Mouse (Mus musculus) neural tube, embryonic 13.5 days (tissue): ENCODE measurements at regions not wholly inside any gene's neighbourhood (a gene's known extent, or its start where the extent isn't known, plus 50 kb on each side); places are given as distances from the start of the nearest gene placed in this dataset.
"Not testable (repeated sequence)": the region's sequence is repeated elsewhere in the genome, so short reads cannot be mapped to it uniquely, and the experiment has no call there.

Source experiments
- ATAC-seq: fragments of 200-750 bp; cut with Nextera tagmentation; 2 replicates; pipeline ENCODE4 v1.8.0; 2017; ENCODE audit warnings: low read depth, mild to moderate bottlenecking, moderate TSS enrichment, moderate library complexity
- H3K27ac ChIP-seq: fragments of 300-500 bp; sonication (generic); replicated peaks from 2 replicates; pipeline ENCODE4 v1.5.1; 2015; ENCODE audit warnings: moderate library complexity, mild to moderate bottlenecking, inconsistent platforms
- H3K27me3 ChIP-seq: fragments of 300-500 bp; sonication (generic); 2 replicates; pipeline ENCODE4 v1.6.1; 2015; ENCODE audit warnings: mild to moderate bottlenecking, inconsistent platforms
- H3K36me3 ChIP-seq: fragments of 300-500 bp; sonication (generic); 2 replicates; pipeline ENCODE4 v1.6.1; 2015; ENCODE audit warnings: mild to moderate bottlenecking, inconsistent platforms
- H3K4me1 ChIP-seq: fragments of 300-500 bp; sonication (generic); replicated peaks from 2 replicates; pipeline ENCODE4 v1.6.1; 2015; ENCODE audit warnings: inconsistent platforms
- H3K4me2 ChIP-seq: fragments of 300-500 bp; sonication (generic); 2 replicates; pipeline ENCODE4 v1.6.1; 2015; ENCODE audit warnings: inconsistent platforms, mild to moderate bottlenecking, moderate library complexity
- H3K4me3 ChIP-seq: fragments of 300-500 bp; sonication (generic); 2 replicates; pipeline ENCODE4 v1.5.1; 2015; ENCODE audit warnings: mild to moderate bottlenecking, inconsistent platforms
- H3K9ac ChIP-seq: fragments of 300-500 bp; sonication (generic); 2 replicates; pipeline ENCODE4 v1.6.1; 2015; ENCODE audit warnings: moderate library complexity, mild to moderate bottlenecking, inconsistent platforms
- H3K9me3 ChIP-seq: fragments of 300-500 bp; sonication (generic); 2 replicates; pipeline ENCODE4 v1.6.1; 2016; ENCODE audit warnings: inconsistent platforms
- WGBS: fragments of 180-500 bp; shearing (Covaris S2); methylation state at CpG from one replicate; pipeline ENCODE4 v1.1.7; 2015; 5-methylcytosine and 5-hydroxymethylcytosine counted together

GRCm38 (mm10) chr13:4858341-4858740, 249.4 kb upstream of the Akr1e1 start:
- Histone ChIP-seq H3K36me3 (no peaks in the 10 kb centered on the region), H3K9me3 (no peaks in the 10 kb centered on the region), H3K4me3 (no peak overlapping the region), H3K27ac (no peak overlapping the region), H3K4me1 (no peaks in the 10 kb centered on the region), H3K27me3 (no peaks in the 10 kb centered on the region), H3K4me2 (no peak overlapping the region), H3K9ac (no peak overlapping the region)
- ATAC-seq, result no peak
- 70% methylated on average over 1 of the region's 1 CpGs for WGBS

GRCm38 (mm10) chr13:4839481-4839880, 230.5 kb upstream of the Akr1e1 start:
- not testable (repeated sequence) for H3K27ac ChIP-seq, H3K4me1 ChIP-seq, H3K4me2 ChIP-seq, H3K36me3 ChIP-seq, ATAC-seq, H3K27me3 ChIP-seq, H3K9me3 ChIP-seq, H3K9ac ChIP-seq, H3K4me3 ChIP-seq
- 81% methylated on average over 2 of the region's 2 CpGs for WGBS

GRCm38 (mm10) chr13:4826756-4827155, 217.8 kb upstream of the Akr1e1 start:
- Histone ChIP-seq H3K9me3 (no peaks in the 10 kb centered on the region), H3K4me3 (no peak overlapping the region), H3K9ac (no peak overlapping the region), H3K27me3 (no peaks in the 10 kb centered on the region), H3K36me3 (no peaks in the 10 kb centered on the region), H3K4me2 (no peak overlapping the region), H3K4me1 (no peaks in the 10 kb centered on the region), H3K27ac (no peak overlapping the region)
- no peak for ATAC-seq
- WGBS, result 87% methylated on average over 3 of the region's 3 CpGs

DNA sequence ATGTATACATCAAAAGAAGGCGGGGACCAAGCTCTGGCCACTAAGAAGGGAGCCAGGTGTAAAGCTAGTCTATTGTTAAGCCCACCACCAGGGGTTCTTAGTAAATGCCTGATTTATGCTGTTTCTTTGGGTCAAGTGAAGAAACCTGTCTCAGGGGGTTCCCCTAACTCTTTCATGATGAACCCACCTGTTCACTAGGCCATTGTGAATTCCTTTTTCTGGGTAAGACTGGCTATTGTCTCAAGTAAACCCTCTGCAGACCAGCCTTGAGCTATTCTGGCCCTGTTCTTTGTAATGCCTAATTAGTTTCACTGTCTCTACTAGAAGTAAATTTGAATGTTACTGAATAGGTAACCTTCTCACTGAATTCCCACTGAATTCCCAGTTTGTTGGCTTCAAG, 216.8 kb upstream of the Akr1e1 start:
- not testable (repeated sequence) for H3K27me3 ChIP-seq, H3K4me2 ChIP-seq, H3K27ac ChIP-seq, H3K36me3 ChIP-seq, H3K9ac ChIP-seq, H3K4me3 ChIP-seq, ATAC-seq, H3K9me3 ChIP-seq, H3K4me1 ChIP-seq
- 95% methylated on average over 1 of the region's 1 CpGs for WGBS

GRCm38 (mm10) chr13:4806876-4807275, 197.9 kb upstream of the Akr1e1 start:
- H3K4me1 ChIP-seq, result no peaks in the 10 kb centered on the region
- H3K9ac ChIP-seq, result no peak overlapping the region
- no peaks in the 10 kb centered on the region for H3K36me3 ChIP-seq
- WGBS, result 95% methylated on average over 2 of the region's 2 CpGs
- no peak overlapping the region for H3K4me3 ChIP-seq
- H3K9me3 ChIP-seq, result no peaks in the 10 kb centered on the region
- no peak overlapping the region for H3K4me2 ChIP-seq
- no peak for ATAC-seq
- H3K27ac ChIP-seq, result no peak overlapping the region
- H3K27me3 ChIP-seq, result no peaks in the 10 kb centered on the region

DNA sequence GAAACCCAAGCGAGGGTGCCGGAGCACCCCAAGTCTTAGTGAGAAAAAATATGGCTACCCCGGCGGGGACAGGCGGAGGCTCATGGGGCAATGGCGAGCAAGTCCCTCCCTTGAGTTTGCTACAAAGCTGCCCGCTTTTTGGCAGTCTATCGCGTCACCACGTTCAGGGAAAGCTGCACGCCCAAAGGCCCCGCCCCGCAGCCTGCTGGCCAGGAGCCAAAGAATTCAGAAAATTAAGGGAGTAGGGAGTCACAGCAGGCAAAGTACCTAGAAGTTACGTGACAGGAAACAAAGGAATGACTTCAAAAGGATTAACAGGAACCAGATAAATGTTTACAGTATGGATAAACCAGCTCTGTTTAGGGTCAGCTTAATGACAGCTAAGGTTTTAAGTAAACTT, 191.7 kb upstream of the Akr1e1 start:
- Histone ChIP-seq H3K27ac (no peak overlapping the region), H3K9ac (no peak overlapping the region), H3K27me3 (no peaks in the 10 kb centered on the region), H3K4me2 (no peak overlapping the region), H3K36me3 (no peaks in the 10 kb centered on the region), H3K9me3 (peaks cover 13% of the 10 kb centered on the region; the same call in 1 of the 2 replicates), H3K4me1 (no peaks in the 10 kb centered on the region), H3K4me3 (no peak overlapping the region)
- ATAC-seq, result no peak
- 92% methylated on average over 14 of the region's 14 CpGs for WGBS

DNA sequence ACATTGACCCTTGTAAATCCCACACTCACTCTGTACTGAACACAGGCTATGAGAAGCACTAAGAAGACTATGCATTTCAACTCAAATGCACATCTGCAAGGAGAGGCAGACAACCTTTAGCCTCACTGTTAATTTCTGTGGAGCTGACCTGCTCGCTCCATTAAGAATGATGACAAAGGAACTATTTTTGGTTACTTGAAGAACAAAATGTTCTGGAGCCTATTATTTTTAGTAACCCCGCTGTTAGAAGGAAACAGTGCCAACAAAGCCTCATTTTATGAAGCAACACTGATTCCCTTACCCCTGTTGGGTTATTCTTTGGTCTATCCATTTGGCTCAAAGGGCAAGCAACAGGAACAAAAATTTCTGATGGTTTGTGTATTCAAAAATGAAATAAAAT, 182.2 kb upstream of the Akr1e1 start:
- H3K4me2 ChIP-seq, result no peak overlapping the region
- H3K9me3 ChIP-seq, result 0 out of 2 replicates have a peak, but pooled peaks cover 3% of the 10 kb centered on the region
- H3K4me3 ChIP-seq, result no peak overlapping the region
- H3K27me3 ChIP-seq, result no peaks in the 10 kb centered on the region
- no peaks in the 10 kb centered on the region for H3K36me3 ChIP-seq
- no peak overlapping the region for H3K27ac ChIP-seq
- H3K9ac ChIP-seq, result no peak overlapping the region
- WGBS, result 80% methylated on average over 2 of the region's 2 CpGs
- H3K4me1 ChIP-seq, result no peaks in the 10 kb centered on the region
- no peak for ATAC-seq

- no peaks in the 10 kb centered on the region for H3K9me3 ChIP-seq
- H3K4me1 ChIP-seq, result no peaks in the 10 kb centered on the region
- no peak overlapping the region for H3K4me2 ChIP-seq
- WGBS, result 81% methylated on average over 2 of the region's 2 CpGs
- no peak overlapping the region for H3K9ac ChIP-seq
- no peak overlapping the region for H3K27ac ChIP-seq
- ATAC-seq, result no peak
- no peaks in the 10 kb centered on the region for H3K36me3 ChIP-seq
- H3K4me3 ChIP-seq, result no peak overlapping the region
- no peaks in the 10 kb centered on the region for H3K27me3 ChIP-seq
These were observed 181.4 kb upstream of the Akr1e1 start for GRCm38 (mm10) chr13:4790414-4790813.

DNA sequence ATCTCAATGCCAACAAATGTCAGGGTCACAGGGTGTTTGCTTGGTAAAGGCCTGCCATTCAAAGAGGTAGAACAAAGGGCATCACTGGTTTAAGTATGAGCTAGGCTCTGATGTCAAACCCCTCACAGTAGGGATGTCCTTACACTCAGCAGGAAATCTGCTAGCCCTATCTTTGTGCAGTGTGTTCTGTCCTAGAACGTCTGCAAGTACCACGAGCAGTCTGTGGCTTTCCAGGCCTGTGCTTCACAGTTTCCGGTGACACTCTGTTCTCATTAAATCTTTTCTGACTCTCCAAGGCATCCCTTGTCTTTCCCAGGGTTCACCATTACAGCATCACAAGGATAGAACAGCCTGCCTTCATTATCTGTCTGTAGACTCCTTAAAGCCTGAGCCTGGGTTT, 174.3 kb upstream of the Akr1e1 start:
- Histone ChIP-seq H3K9ac (no peak overlapping the region), H3K4me1 (no peaks in the 10 kb centered on the region), H3K36me3 (no peaks in the 10 kb centered on the region), H3K27ac (no peak overlapping the region), H3K9me3 (no peaks in the 10 kb centered on the region), H3K27me3 (no peaks in the 10 kb centered on the region), H3K4me3 (no peak overlapping the region), H3K4me2 (no peak overlapping the region)
- no peak for ATAC-seq
- whole genome bisulfite sequencing, result 54% methylated on average over 3 of the region's 3 CpGs

GRCm38 (mm10) chr13:4778264-4778823, 169.4 kb upstream of the Akr1e1 start:
- not testable (repeated sequence) for H3K9ac ChIP-seq, H3K36me3 ChIP-seq, H3K4me2 ChIP-seq, ATAC-seq, H3K27me3 ChIP-seq, H3K4me1 ChIP-seq, H3K4me3 ChIP-seq, H3K27ac ChIP-seq, H3K9me3 ChIP-seq
- 79% methylated on average over 3 of the region's 3 CpGs for WGBS

DNA sequence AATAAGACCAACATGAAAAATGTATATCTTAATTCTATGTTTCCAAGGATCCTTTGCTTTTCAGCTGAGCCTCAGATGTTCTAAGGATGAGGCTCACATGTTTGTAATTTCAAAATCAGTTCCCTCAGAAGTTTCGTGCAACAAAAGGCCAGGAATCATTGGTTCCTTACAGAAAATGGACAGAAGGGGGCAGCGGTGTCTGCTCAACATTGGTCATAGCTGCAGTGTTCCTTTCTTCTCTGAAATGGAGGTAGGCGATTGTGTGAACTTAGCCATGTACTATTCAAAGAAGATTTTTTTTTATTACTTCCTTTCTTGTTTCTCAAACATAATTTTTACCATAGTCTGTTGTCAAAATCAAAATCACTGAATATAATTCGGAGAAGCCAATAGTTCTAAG, 167.9 kb upstream of the Akr1e1 start:
- Histone ChIP-seq H3K27ac (no peak overlapping the region), H3K36me3 (no peaks in the 10 kb centered on the region), H3K4me3 (no peak overlapping the region), H3K9me3 (no peaks in the 10 kb centered on the region), H3K27me3 (no peaks in the 10 kb centered on the region), H3K9ac (no peak overlapping the region), H3K4me2 (no peak overlapping the region), H3K4me1 (no peaks in the 10 kb centered on the region)
- 42% methylated on average over 4 of the region's 4 CpGs for WGBS
- no peak for ATAC-seq

DNA sequence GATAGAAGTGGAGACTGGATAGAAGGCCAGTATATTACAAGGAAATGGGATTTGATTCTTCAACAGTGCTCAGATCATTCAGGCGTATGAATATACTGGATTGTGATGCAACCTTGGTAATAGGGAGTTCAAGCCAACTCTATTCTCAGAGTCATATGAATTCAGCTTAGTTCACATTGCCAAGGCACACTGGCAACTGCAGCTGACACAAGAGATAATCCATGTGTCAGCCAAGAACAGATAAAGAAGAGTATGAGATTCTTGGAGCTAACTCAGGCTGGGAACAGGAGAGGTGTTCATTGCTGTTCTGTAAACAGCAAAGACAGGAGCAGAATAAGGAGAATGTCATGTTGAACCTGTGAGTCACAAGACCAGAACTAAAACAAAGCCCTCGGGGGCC, 163.3 kb upstream of the Akr1e1 start:
- Histone ChIP-seq H3K27me3 (no peaks in the 10 kb centered on the region), H3K36me3 (no peaks in the 10 kb centered on the region), H3K4me1 (no peaks in the 10 kb centered on the region), H3K27ac (no peak overlapping the region), H3K9me3 (no peaks in the 10 kb centered on the region), H3K4me2 (no peak overlapping the region), H3K9ac (no peak overlapping the region), H3K4me3 (no peak overlapping the region)
- WGBS, result 92% methylated on average over 2 of the region's 2 CpGs
- no peak for ATAC-seq
